Mouse (Mus musculus) common myeloid progenitor, adult 5-6 weeks (primary cell): ENCODE data around the gene Pik3cg. TPM values are rescaled to one million over a fixed set of nuclear protein-coding genes. Genes with fewer than 3 reads are reported as not detected.
"Not testable (repeated sequence)": the region's sequence is repeated elsewhere in the genome, so short reads cannot be mapped to it uniquely, and the experiment has no call there.

Experiments used
- ATAC-seq: replicated peaks from 2 replicates; pipeline ENCODE4 v1.8.0; 2016; ENCODE audit warnings: low read depth, mild to moderate bottlenecking, moderate TSS enrichment, inconsistent platforms; ENCODE audit not compliant: poor library complexity, severe bottlenecking
- total RNA-seq: library from RNA; stranded (forward); fragments of 200-1000, 187-1606 nt; gene quantifications from 2 replicates; pipeline ENCODE4 v1.2.3, GENCODE M21; 2017

Gene Pik3cg
- 46.3 and 60.0 TPM in 2 replicates for total RNA-seq

DNA sequence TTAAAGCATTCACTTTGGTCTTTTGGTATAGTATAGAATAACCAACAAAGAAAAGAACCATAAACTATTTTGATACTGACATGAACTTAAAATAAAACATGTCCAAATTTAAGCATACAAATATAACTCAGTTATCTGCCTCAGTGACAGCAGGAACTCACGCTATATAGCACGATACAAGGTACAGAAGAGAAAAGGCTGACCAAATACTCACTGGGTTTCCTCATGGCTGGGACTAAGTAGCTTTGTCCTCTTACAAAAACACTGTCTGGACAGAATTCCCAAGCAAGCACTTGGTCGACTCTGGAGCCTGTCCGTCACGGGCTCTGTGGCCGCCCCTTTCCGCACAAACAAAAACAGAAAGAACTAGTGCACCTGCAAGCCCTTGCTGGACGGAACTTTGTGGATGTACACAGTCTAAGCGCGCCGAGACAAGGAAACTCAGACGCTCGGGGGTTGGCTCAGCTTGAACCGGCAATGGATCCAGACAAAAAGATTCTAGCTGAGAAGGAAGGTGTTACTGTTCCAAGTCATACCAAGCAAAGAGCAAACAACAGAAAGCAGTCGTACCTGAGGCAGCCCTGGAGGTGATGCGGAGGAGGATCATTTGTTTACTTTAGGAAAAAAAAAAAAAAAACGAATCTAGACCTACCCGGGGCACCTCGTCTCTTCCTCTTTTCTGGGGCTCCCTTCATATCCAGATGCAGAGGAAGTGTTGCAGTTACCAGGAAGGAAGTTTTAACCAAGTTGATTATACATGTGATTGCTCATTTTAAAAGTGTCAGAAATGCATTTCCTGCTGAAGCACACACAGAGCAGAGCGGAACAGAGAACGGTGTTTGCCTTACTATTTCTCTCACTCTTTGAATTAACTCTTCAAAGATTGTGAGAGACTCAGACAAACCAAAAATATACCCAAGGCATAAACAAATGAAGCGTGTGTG is at the start of gene Pik3cg:
Gene Pik3cg (minus strand): TSS at position 712 of the 944 bp plus-strand sequence.
- peak; percentile 83 for ATAC-seq

- ATAC-seq, result no peak
These were observed 40.0 kb upstream of the Pik3cg start for GRCm38 (mm10) chr12:32248483-32248882.

GRCm38 (mm10) chr12:32245566-32246233 is 37.2 kb upstream of the Pik3cg start:
- ATAC-seq, result peak; percentile 50; the same call in 1 of the 2 replicates

DNA sequence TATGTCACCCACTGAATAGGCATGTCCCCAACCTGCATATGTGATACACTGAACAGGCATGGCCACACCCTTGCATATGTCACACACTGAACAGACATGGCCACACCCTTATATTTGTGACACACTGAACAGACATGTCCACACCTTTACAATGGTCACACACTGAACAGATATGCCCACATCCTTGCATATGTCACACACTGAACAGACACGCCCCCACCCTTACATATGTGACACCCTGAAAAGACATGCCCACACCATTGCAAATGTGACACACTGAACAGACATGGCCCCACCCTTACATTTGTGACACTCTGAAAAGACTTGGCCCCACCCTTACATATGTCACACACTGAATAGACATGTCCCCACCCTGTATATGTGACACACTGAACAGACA is 35.1 kb upstream of the Pik3cg start:
- no peak for ATAC-seq

DNA sequence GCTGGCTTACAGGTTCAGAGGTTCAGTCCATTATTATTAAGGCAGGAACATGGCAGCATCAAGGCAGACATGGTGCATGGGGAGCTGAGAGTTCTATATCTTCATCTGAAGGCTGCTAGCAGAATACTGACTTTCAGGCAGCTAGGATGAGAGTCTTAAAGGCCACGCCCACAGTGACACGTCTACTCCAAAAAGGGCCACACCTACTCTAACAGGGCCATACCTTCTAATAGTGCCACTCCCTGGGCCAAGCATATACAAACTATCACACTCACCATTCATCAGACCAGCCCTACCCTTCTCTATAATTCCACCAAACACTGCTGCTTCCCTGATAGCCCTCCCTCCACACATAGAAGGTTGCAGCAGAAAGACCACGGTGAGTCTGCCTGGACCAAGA is 30.7 kb upstream of the Pik3cg start:
- not testable (repeated sequence) for ATAC-seq

GRCm38 (mm10) chr12:32238433-32238832 is 30.0 kb upstream of the Pik3cg start:
- ATAC-seq, result no peak

GRCm38 (mm10) chr12:32237839-32238238 is 29.4 kb upstream of the Pik3cg start:
- no peak for ATAC-seq

DNA sequence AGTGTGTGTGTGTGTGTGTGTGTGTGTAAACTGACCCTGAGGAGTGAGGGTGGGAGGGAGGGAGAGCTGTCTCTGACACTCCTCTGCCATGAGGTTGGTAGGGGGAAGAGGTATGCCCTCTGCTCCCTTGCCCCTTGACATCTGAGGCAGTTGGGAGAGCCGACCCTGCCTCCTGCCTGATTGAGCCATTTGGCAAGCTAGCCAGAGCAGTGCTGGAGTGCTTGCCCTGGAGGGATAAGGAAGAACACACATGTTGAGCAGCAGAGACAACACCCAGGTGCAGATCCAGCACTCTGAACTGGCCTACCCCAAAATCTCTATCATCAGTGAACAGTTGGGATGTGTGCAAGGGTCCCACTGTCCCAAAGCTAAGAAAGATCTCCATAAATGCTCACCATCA is 28.7 kb upstream of the Pik3cg start:
- no peak for ATAC-seq

GRCm38 (mm10) chr12:32236450-32236849 is 28.0 kb upstream of the Pik3cg start:
- ATAC-seq, result no peak

- ATAC-seq, result no peak
These were observed 25.4 kb upstream of the Pik3cg start for GRCm38 (mm10) chr12:32233871-32234270.

GRCm38 (mm10) chr12:32231398-32231797 is 22.9 kb upstream of the Pik3cg start:
- no peak for ATAC-seq

DNA sequence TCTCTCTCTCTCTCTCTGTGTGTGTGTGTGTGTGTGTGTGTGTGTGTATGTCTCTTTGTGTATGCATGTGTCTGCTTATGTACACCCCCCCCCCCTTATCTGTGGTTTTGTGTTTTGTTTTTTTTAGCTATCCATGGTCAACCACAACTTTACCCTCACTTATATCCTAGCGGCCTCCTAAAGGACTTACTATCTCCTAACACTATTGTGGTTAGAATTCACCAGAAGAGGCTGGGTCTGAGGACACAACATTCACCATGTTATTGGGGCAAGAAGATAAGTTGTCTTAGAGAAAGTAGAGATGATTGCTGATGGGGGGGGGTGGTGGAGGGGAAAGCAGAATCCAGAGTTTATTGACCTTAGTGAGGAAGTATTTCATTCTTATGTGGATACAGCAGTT is 15.2 kb upstream of the Pik3cg start:
- peak; percentile 93 for ATAC-seq

DNA sequence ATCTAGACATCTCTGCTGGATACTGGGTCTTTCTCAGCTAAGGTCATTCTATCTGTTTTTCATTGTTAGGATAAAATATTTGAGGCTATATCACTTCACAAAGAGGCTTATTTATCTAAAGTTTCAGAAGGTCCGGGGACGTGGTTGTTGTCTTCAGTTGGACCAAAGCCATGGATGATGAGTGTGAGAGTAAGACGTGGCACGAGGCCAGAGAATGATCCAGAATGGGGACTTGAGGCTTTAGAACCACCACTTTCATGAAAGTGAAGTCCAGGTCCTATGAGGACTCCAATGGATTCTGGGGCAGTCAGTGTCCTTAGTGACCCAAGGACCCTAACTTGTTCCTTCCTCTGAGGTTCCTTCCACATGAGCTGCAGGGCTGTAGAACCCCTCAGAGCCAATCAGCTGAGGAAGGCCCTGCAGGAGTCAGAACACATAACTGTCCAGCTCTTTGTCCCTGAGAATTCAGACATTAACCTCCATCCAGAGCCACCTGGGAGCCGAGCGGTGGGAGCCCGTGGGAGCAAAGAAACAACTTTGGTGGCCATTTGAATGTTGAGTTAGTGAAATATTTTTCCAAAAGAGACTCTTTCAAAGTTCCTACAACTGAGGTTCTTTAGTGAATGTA is 14.4 kb upstream of the Pik3cg start:
- no peak for ATAC-seq

DNA sequence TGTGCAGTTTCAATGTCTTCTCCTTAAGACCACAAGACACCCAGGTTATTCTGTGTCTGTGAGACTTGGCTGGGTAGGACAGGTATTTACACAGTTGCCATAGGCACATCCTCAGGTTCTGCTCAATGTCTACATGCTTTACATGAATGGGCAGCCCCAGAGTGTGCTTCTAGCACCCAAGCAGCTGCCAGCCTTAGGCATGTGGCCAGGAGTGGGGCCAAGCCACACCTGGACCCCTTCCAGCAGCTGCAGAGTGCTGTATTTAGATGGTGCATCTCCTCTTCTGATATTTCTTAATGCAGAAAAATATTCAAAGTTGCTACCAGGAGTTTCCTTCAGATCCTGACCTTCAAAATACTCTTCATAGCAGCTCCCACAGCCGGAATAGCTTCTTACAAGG is 11.9 kb upstream of the Pik3cg start:
- ATAC-seq, result no peak

DNA sequence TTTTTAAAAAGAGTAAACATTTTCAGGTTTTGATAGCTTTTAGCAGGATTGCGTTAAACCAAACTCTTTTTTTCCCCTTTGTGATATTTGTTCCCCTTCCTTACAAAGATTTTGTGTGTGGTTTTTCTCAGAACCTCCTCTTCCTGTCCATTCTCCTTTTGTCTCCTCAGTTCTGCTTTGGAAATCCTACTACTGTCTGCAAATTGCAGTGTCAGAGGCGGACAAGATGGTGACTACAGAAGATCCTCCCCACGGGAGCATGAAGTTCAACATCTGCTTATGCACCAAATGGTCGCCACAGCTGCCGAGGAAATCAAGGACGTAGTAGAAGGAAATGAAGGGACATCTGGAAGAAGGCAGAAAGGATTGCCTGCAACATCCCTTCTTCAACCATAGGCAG is 6.7 kb upstream of the Pik3cg start:
- peak; percentile 80 for ATAC-seq

GRCm38 (mm10) chr12:32212702-32213101 is 4.2 kb upstream of the Pik3cg start:
- peak; percentile 14; the same call in 1 of the 2 replicates for ATAC-seq

- ATAC-seq, result no peak
These were observed 3.7 kb upstream of the Pik3cg start for GRCm38 (mm10) chr12:32212156-32212555.

DNA sequence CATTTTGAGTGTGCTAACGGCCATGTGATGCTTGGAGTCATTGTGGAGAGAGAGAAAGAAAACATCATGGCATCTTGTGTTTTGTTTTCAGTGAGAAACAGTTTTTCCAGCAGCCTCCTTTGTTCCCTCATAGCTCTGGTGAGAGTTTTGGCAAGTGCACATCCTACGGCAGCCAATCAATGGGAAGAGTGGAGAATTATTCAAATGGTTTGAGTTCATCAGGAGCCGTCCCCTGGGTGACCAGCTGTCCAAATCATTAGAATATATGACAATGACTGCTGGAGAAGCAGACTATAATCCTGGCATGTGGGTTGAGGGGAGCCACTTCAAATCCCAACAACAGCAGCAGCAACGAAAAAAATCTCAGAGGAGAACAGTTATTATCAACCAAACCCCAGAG is 2.8 kb upstream of the Pik3cg start:
- ATAC-seq, result no peak

- peak; percentile 45 for ATAC-seq
These were observed 492 bp upstream of the Pik3cg start for GRCm38 (mm10) chr12:32208951-32209350.

DNA sequence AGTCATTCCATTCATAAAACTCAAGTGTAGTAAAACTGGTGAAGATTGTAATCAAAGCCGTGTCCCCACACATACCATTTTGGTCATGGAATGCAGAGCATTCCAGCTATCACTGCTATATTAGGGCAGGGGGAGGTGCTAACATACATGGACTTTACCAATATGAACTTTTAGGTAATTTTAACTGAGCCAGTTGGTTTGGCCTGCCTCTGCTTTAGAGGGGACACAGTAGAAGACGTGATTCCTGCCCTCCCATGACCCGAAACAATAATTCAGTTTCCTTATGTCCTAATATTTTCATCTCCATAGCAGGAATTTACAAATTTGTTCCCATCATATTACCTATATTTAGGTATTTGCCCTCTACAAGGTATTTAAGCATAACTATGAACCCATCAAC is 1.3 kb downstream of the Pik3cg start:
- no peak for ATAC-seq

DNA sequence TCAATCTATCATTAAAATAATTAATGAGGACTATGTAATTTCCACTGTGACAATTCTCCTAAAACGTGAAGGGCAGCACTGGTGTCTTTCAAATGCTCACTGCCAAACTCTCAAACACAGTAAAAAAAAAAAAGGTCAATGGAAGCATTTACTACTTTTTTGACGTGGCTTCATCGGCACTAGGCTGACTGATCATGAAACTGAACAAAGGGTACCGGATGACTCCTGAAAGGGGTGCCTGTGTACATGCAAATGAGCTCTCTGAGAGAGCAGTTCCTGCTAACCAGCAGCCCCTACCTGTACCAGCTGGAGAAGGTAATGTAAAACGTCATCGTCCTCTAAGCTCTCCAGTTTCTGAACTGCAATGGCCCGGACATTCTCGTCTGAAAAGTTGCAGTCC is 4.8 kb downstream of the Pik3cg start:
- no peak for ATAC-seq
